In genomic region chr16:50380682-50381350, GRCm38 (mm10) we compare ENCODE assay signal across 8 mouse cellular contexts. TPM values are rescaled to one million over a fixed set of nuclear protein-coding genes. Genes with fewer than 3 reads are reported as not detected.
DNase-seq lines count a peak whose midpoint lies in the region; ATAC-seq and TF ChIP-seq lines count a peak whose summit lies in the region.

No protein-coding gene starts in this region.

- H3K27ac ChIP-seq in forebrain, embryonic 10.5 days: no peak overlapping the region
- H3K27ac ChIP-seq in heart, postnatal 0 days (ENCODE audit: low read depth): no peak overlapping the region
- H3K27ac ChIP-seq in liver, embryonic 12.5 days: no peak overlapping the region
- no peak overlapping the region for H3K27ac ChIP-seq in stomach, embryonic 16.5 days (ENCODE audit: low read length)

- H3K4me2 ChIP-seq in heart, postnatal 0 days (ENCODE audit: low read depth, low read length): peak overlapping the region; percentile 55
- peak overlapping the region; percentile 20 for H3K4me2 ChIP-seq in liver, embryonic 12.5 days
- H3K4me2 ChIP-seq in stomach, embryonic 16.5 days (ENCODE audit: low read depth, low read length): peak overlapping the region; percentile 36

- TF ChIP-seq EP300 in heart, postnatal 0 days (IDR thresholded peaks at IDR 0.05; ENCODE audit: low read depth): no peak

- peak; percentile 68 for TF ChIP-seq CTCF in heart, postnatal 0 days (IDR thresholded peaks at IDR 0.05; ENCODE audit: low read depth)

- 31% methylated on average over 10 of the region's 10 CpGs for WGBS in forebrain, embryonic 10.5 days
- WGBS in heart, postnatal 0 days: 28% methylated on average over 10 of the region's 10 CpGs
- WGBS in liver, embryonic 12.5 days (ENCODE audit: insufficient replicate concordance): 44% methylated on average over 10 of the region's 10 CpGs
- 32% methylated on average over 10 of the region's 10 CpGs for WGBS in stomach, embryonic 16.5 days

- H3K9ac ChIP-seq in heart, postnatal 0 days (replicated peaks; ENCODE audit: low read depth, low read length): no peak overlapping the region
- H3K9ac ChIP-seq in liver, embryonic 12.5 days: no peak overlapping the region
- no peak overlapping the region for H3K9ac ChIP-seq in stomach, embryonic 16.5 days (ENCODE audit: low read length)

- H3K9me3 ChIP-seq in forebrain, embryonic 10.5 days: no peaks in the 10 kb centered on the region
- H3K9me3 ChIP-seq in heart, postnatal 0 days (replicated peaks; ENCODE audit: control insufficient read depth, low read length): no peaks in the 10 kb centered on the region
- no peaks in the 10 kb centered on the region for H3K9me3 ChIP-seq in liver, embryonic 12.5 days (replicated peaks)
- no peaks in the 10 kb centered on the region for H3K9me3 ChIP-seq in stomach, embryonic 16.5 days (replicated peaks; ENCODE audit: control insufficient read depth, low read length)

- H3K4me3 ChIP-seq in forebrain, embryonic 10.5 days: 0 out of 2 replicates have a peak overlapping the region, but pooled peaks have one; percentile 4
- H3K4me3 ChIP-seq in heart, postnatal 0 days (ENCODE audit: low read depth, low read length): peak overlapping the region; percentile 4
- no peak overlapping the region for H3K4me3 ChIP-seq in liver, embryonic 12.5 days
- no peak overlapping the region for H3K4me3 ChIP-seq in stomach, embryonic 16.5 days (replicated peaks; ENCODE audit: low read length)

- DNase-seq in A20 (ENCODE audit: low read depth, low spot score): peak; percentile 18
- peak; percentile 90 for DNase-seq in brain, adult 2 months (ENCODE audit: low read depth, low spot score)
- DNase-seq in forebrain, embryonic 10.5 days (ENCODE audit: extremely low spot score, low spot score): peak; percentile 51
- peak; percentile 40 for DNase-seq in heart, postnatal 0 days (ENCODE audit: low spot score)
- DNase-seq in kidney, postnatal 25 days: peak; percentile 71 to 73
- DNase-seq in natural killer cell, adult 2 months (ENCODE audit: low spot score in 2 of 2): peak; percentile 43 to 63

- peaks cover 22% of the 10 kb centered on the region for H3K4me1 ChIP-seq in forebrain, embryonic 10.5 days
- H3K4me1 ChIP-seq in heart, postnatal 0 days (ENCODE audit: control insufficient read depth, insufficient read depth): no peaks in the 10 kb centered on the region
- H3K4me1 ChIP-seq in liver, embryonic 12.5 days: peaks cover 15% of the 10 kb centered on the region
- H3K4me1 ChIP-seq in stomach, embryonic 16.5 days (ENCODE audit: control insufficient read depth, insufficient read depth, low read length): peaks cover 9% of the 10 kb centered on the region; the same call in 1 of the 2 replicates

- H3K36me3 ChIP-seq in forebrain, embryonic 10.5 days (replicated peaks): no peaks in the 10 kb centered on the region
- no peaks in the 10 kb centered on the region for H3K36me3 ChIP-seq in heart, postnatal 0 days (replicated peaks; ENCODE audit: control insufficient read depth, insufficient read depth, low read length)
- H3K36me3 ChIP-seq in liver, embryonic 12.5 days: no peaks in the 10 kb centered on the region
- no peaks in the 10 kb centered on the region for H3K36me3 ChIP-seq in stomach, embryonic 16.5 days (ENCODE audit: control insufficient read depth, insufficient read depth, low read length)

- no peaks in the 10 kb centered on the region for H3K27me3 ChIP-seq in forebrain, embryonic 10.5 days (ENCODE audit: poor library complexity, severe bottlenecking)
- H3K27me3 ChIP-seq in heart, postnatal 0 days (ENCODE audit: control insufficient read depth, insufficient read depth, low read length): no peaks in the 10 kb centered on the region
- no peaks in the 10 kb centered on the region for H3K27me3 ChIP-seq in liver, embryonic 12.5 days (replicated peaks)
- no peaks in the 10 kb centered on the region for H3K27me3 ChIP-seq in stomach, embryonic 16.5 days (ENCODE audit: control insufficient read depth, insufficient read depth, low read length)

- ATAC-seq in heart, postnatal 0 days (ENCODE audit: insufficient read depth, low read depth): peak; percentile 89
- ATAC-seq in liver, embryonic 12.5 days: peak; percentile 58
- ATAC-seq in stomach, embryonic 16.5 days (ENCODE audit: insufficient read depth, low FRiP score): peak; percentile 50; the same call in 1 of the 2 replicates

RNA-seq across cellular contexts. Expression of gene Bbx, which starts 51.4 kb away (rescaled TPM):
- polyA plus RNA-seq in forebrain, embryonic 10.5 days (2016; fragmentation: Nextera tagmentation; extraction: Ambion mirVana): 39.1 and 39.4 TPM in 2 replicates
- 15.7 and 17.4 TPM in 2 replicates for total RNA-seq in heart, postnatal 0 days (2014; rRNA removed; ENCODE audit: low replicate concordance)
- 20.0 and 20.3 TPM in 2 replicates for polyA plus RNA-seq in heart, postnatal 0 days (2015; fragmentation: Nextera tagmentation; extraction: Ambion mirVana)
- polyA plus RNA-seq in liver, embryonic 12.5 days (2016; fragmentation: Nextera tagmentation; extraction: Ambion mirVana): 11.7 and 12.1 TPM in 2 replicates
- polyA plus RNA-seq in stomach, embryonic 16.5 days (2015; fragmentation: Nextera tagmentation; extraction: Ambion mirVana): 32.7 and 39.3 TPM in 2 replicates

Comparison
In these comparisons a context has a peak if more than half of its experiments do, and no peak if none do; other contexts are left out.
1. DNase-seq: peak in every context shown above with its lines; median percentile 90 in brain, adult 2 months; 72 in kidney, postnatal 25 days; 53 in natural killer cell, adult 2 months; 51 in forebrain, embryonic 10.5 days; 40 in heart, postnatal 0 days; 18 in A20.
2. H3K4me3 ChIP-seq: peak in forebrain, embryonic 10.5 days (single experiment) and heart, postnatal 0 days (single experiment); none in liver, embryonic 12.5 days (single experiment) and stomach, embryonic 16.5 days (single experiment).
3. Peak in every context shown above with its lines, with median percentiles within 50 percentile points of each other: ATAC-seq and H3K4me2 ChIP-seq.